Mouse (Mus musculus) thymus, adult 2 months (tissue): ENCODE measurements around the gene Hnf1b. TPM values are rescaled to one million over a fixed set of nuclear protein-coding genes. Genes with fewer than 3 reads are reported as not detected.

Source experiments
- DNase-seq: peaks from one replicate; pipeline ENCODE4 v3.0.0; 2021
- H3K27ac ChIP-seq: fragments of 200-500 bp; 2 replicates; pipeline ENCODE4 v1.5.1; 2012; ENCODE audit warnings: low read length, control low read depth; ENCODE audit not compliant: control insufficient read depth, insufficient read depth
- H3K27me3 ChIP-seq: fragments of 200-500 bp; 2 replicates; pipeline ENCODE4 v1.6.1; 2012; ENCODE audit warnings: mild to moderate bottlenecking, low read length, moderate library complexity, mixed read lengths; ENCODE audit not compliant: control insufficient read depth, insufficient read depth
- H3K36me3 ChIP-seq: fragments of 200-500 bp; 2 replicates; pipeline ENCODE4 v1.6.1; 2012; ENCODE audit warnings: mild to moderate bottlenecking, low read length, moderate library complexity; ENCODE audit not compliant: control insufficient read depth, insufficient read depth
- H3K4me1 ChIP-seq: fragments of 200-500 bp; replicated peaks from 2 replicates; pipeline ENCODE4 v1.6.1; 2012; ENCODE audit warnings: low read length; ENCODE audit not compliant: control insufficient read depth, insufficient read depth
- H3K4me3 ChIP-seq: fragments of 200-500 bp; 2 replicates; pipeline ENCODE4 v1.5.1; 2012; ENCODE audit warnings: mild to moderate bottlenecking, low read length, control low read depth, moderate library complexity; ENCODE audit not compliant: control insufficient read depth, insufficient read depth
- CTCF ChIP-seq: fragments of 200-500 bp; IDR thresholded peaks from 2 replicates; pipeline ENCODE4 v1.5.1; 2012; ENCODE audit warnings: mild to moderate bottlenecking, control low read depth, low read length, moderate library complexity, borderline replicate concordance; ENCODE audit not compliant: control insufficient read depth, poor library complexity, insufficient read depth; ENCODE audit errors: extremely low read depth
- POLR2A ChIP-seq: fragments of 200-500 bp; IDR thresholded peaks from 2 replicates; pipeline ENCODE4 v1.6.1; 2012; ENCODE audit warnings: mild to moderate bottlenecking, low read length, control low read depth, moderate library complexity; ENCODE audit not compliant: control insufficient read depth, poor library complexity, insufficient read depth; ENCODE audit errors: extremely low read depth
- WGBS: fragments of 180-500 bp; shearing (Covaris S2); methylation state at CpG from one replicate; pipeline ENCODE4 v1.1.7; 2018; 5-methylcytosine and 5-hydroxymethylcytosine counted together
- polyA plus RNA-seq: library from polyadenylated mRNA; depleted of rRNA; stranded (reverse); fragments of >200 nt; gene quantifications from 2 replicates; pipeline ENCODE4 v1.2.3, GENCODE M21; 2012

Hnf1b gene
- polyA plus RNA-seq, 1 experiment, result 0.11 TPM

- DNase-seq, result no peak
- no peaks in the 10 kb centered on the region for H3K4me1 ChIP-seq
- no peak for TF ChIP-seq CTCF
- no peak overlapping the region for H3K4me3 ChIP-seq
- 99% methylated on average over 3 of the region's 3 CpGs for WGBS
- H3K27me3 ChIP-seq, result no peaks in the 10 kb centered on the region; the same call in 1 of the 2 replicates
- no peak overlapping the region for H3K27ac ChIP-seq
- no peaks in the 10 kb centered on the region for H3K36me3 ChIP-seq
Measured at GRCm38 (mm10) chr11:83867571-83867970, 17.7 kb downstream of the Hnf1b start.

- no peaks in the 10 kb centered on the region; the same call in 1 of the 2 replicates for H3K27me3 ChIP-seq
- TF ChIP-seq POLR2A (no peak), CTCF (no peak)
- WGBS, result 93% methylated on average over 1 of the region's 1 CpGs
- no peak overlapping the region for H3K4me3 ChIP-seq
- DNase-seq, result no peak
- H3K4me1 ChIP-seq, result no peaks in the 10 kb centered on the region
- H3K36me3 ChIP-seq, result no peaks in the 10 kb centered on the region
- H3K27ac ChIP-seq, result no peak overlapping the region
Measured at GRCm38 (mm10) chr11:83869147-83869546, 19.3 kb downstream of the Hnf1b start.

- Histone ChIP-seq H3K27me3 (no peaks in the 10 kb centered on the region; the same call in 1 of the 2 replicates), H3K36me3 (no peaks in the 10 kb centered on the region), H3K4me3 (no peak overlapping the region), H3K4me1 (no peaks in the 10 kb centered on the region), H3K27ac (no peak overlapping the region)
- TF ChIP-seq POLR2A (no peak), CTCF (no peak)
- no peak for DNase-seq
- WGBS, result 47% methylated on average over 3 of the region's 3 CpGs
Measured at GRCm38 (mm10) chr11:83869686-83870085, 19.8 kb downstream of the Hnf1b start.

GRCm38 (mm10) chr11:83871780-83872554 lies 22.1 kb downstream of the Hnf1b start:
- H3K36me3 ChIP-seq, result no peaks in the 10 kb centered on the region
- H3K4me1 ChIP-seq, result no peaks in the 10 kb centered on the region
- DNase-seq, result no peak
- no peak overlapping the region for H3K4me3 ChIP-seq
- 26% methylated on average over 9 of the region's 9 CpGs for WGBS
- no peaks in the 10 kb centered on the region; the same call in 1 of the 2 replicates for H3K27me3 ChIP-seq
- TF ChIP-seq POLR2A (no peak), CTCF (no peak)
- H3K27ac ChIP-seq, result no peak overlapping the region

DNA sequence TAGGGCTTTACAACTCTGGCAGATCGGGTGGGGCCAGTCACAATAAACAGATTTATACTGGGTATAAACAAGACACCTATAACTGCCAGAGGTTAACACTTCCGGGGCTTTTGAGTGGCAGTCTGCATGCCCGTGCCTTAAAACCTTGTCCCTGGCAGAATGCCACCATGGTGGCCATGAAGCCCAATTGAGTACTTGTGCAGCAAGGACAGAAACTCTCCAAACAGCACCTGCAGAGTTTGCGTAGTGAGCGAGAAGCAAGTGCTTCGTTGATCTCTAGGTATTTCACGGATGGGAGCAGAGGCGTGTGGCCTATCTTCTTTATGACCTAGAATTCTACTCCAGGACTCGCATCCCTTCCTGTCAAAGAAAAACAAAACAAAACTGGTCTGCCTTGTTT lies 23.6 kb downstream of the Hnf1b start:
- TF ChIP-seq POLR2A, result no peak
- TF ChIP-seq CTCF, result no peak
- H3K4me1 ChIP-seq, result no peaks in the 10 kb centered on the region
- no peak overlapping the region for H3K27ac ChIP-seq
- WGBS, result 77% methylated on average over 9 of the region's 9 CpGs
- no peaks in the 10 kb centered on the region for H3K36me3 ChIP-seq
- no peak for DNase-seq
- H3K4me3 ChIP-seq, result no peak overlapping the region
- H3K27me3 ChIP-seq, result no peaks in the 10 kb centered on the region; the same call in 1 of the 2 replicates

DNA sequence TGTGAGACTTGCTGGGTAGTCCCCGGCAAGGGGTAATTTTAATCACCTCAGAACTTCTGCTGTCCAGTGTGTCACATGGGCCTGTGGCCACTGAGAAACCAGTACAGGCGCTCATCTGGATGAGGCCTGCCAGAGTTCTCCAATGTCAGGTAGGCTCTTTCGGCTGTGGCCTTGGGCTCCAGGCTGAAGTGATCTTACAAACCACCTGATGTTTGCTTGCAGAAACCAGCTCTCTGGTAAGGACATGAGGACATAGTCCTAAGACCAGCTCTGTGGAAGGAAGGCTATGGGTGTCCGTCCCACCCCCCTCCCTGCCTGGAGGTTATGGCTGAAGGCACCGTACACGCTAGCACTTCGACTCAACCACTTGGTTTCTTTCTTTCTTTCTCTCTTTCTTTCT lies 26.8 kb downstream of the Hnf1b start:
- Histone ChIP-seq H3K27ac (no peak overlapping the region), H3K4me3 (no peak overlapping the region), H3K36me3 (no peaks in the 10 kb centered on the region), H3K27me3 (no peaks in the 10 kb centered on the region), H3K4me1 (no peaks in the 10 kb centered on the region)
- TF ChIP-seq CTCF, result no peak
- 97% methylated on average over 7 of the region's 7 CpGs for WGBS
- no peak for DNase-seq

DNA sequence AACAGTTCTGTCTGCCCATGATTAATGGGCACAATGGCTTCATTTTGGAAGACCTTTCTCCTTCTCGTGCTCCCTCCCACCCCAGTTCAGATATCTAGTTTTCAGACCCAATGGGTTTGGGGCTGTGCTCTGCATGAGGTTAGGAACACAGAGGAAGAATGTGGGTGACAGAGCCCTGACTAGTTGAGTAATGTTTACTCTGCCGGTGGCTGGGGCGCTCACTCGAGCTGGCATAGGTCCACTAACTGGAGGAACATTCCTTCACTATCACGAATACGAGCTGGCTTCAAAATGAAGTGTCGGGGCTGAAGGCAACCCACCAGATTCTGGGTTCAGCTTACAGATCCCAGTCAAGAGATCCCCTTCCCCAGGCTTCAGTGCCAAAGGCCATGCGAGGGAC lies 27.9 kb downstream of the Hnf1b start:
- WGBS, result 84% methylated on average over 8 of the region's 8 CpGs
- Histone ChIP-seq H3K4me3 (no peak overlapping the region), H3K27ac (no peak overlapping the region), H3K36me3 (no peaks in the 10 kb centered on the region), H3K27me3 (no peaks in the 10 kb centered on the region), H3K4me1 (no peaks in the 10 kb centered on the region)
- TF ChIP-seq CTCF, result no peak
- TF ChIP-seq POLR2A, result no peak
- DNase-seq, result no peak
